Mouse (Mus musculus) cortical plate, adult 2 months (tissue): ENCODE results near the gene Ppfia3.

Experiments used
- CTCF ChIP-seq: fragments of 200-500 bp; IDR thresholded peaks from 2 replicates; pipeline ENCODE4 v1.5.1; 2011; ENCODE audit warnings: mild to moderate bottlenecking, control low read depth, low read length; ENCODE audit not compliant: insufficient read depth; ENCODE audit errors: extremely low read depth
- POLR2A ChIP-seq: fragments of 200-500 bp; IDR thresholded peaks from 2 replicates; pipeline ENCODE4 v1.6.1; 2011; ENCODE audit warnings: mild to moderate bottlenecking, low read length, control low read depth; ENCODE audit not compliant: insufficient read depth; ENCODE audit errors: extremely low read depth

DNA sequence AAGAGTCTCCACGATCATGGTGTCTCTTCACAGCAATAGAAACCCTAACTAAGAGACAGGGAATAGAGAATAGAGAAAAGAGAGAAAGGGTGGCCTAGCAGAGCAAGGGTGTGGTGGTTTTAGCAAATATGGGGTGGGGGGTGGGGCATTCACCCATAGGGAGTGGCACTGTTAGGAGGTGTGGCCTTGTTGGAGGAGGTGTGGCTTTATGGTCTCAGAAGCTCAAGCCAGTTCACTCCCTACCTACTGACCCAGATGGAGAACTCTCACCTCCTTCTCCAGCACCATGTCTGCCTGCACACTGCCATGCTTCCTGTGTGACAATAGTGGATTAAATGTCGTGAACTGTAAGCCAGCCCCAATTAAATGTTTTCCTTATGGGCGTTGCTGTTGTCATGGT is 69.3 kb downstream of the Ppfia3 start:
- no peak for TF ChIP-seq CTCF
- TF ChIP-seq POLR2A, result no peak
